Mouse (Mus musculus) E14TG2a.4 (cell line): ENCODE results near the gene Gcm1.

Source experiments
- CTCF ChIP-seq: conservative IDR thresholded peaks from 2 replicates; pipeline ENCODE4 v1.5.1; 2014; ENCODE audit warnings: low read length
- NANOG ChIP-seq: IDR thresholded peaks from 2 replicates; pipeline ENCODE4 v1.6.1; 2014; ENCODE audit warnings: borderline replicate concordance, low read length, mixed read lengths
- POU5F1 ChIP-seq: IDR thresholded peaks from 2 replicates; pipeline ENCODE4 v1.6.1; 2014; ENCODE audit warnings: low read length, borderline replicate concordance

DNA sequence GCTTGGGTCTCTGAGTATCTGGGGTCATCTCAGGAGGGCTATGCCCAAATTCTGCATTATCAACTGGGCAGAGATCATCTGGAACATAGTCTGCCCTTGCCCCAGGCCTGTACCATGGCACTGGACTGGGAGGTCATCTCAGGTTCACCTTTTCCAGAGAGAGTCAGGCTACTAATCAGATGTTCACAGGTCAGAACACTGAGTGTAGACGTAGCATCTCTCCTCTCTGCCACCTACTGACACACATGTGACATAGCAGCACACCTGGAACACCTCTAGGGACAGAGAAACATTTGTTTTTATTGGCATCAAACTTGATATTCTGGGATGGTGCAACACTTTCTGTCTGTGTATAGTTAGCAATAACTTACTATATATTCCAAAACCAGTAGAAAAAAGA, 37.9 kb upstream of the Gcm1 start:
- TF ChIP-seq CTCF, result peak; percentile 31
- TF ChIP-seq NANOG, result no peak
- TF ChIP-seq POU5F1, result no peak
